Mouse (Mus musculus): ENCODE measurements around the gene Ski. TPM values are rescaled to one million over a fixed set of nuclear protein-coding genes. Genes with fewer than 3 reads are reported as not detected.
A peak's percentile ranks its signal among the peaks of the same experiment; 100 is the strongest.

Gene Ski
- polyA plus RNA-seq, 1 experiment from 2014 or later: 12.3 TPM

GRCm38 (mm10) chr4:155139281-155140045 lies 82.9 kb downstream of the Ski start:
- Histone ChIP-seq H3K4me1 (peaks cover 38% of the 10 kb centered on the region), H3K36me3 (no peaks in the 10 kb centered on the region), H3K27ac (no peak overlapping the region), H3K27me3 (replicated peaks) (no peaks in the 10 kb centered on the region), H3K9ac (no peak overlapping the region), H3K4me2 (replicated peaks) (no peak overlapping the region), H3K9me3 (no peaks in the 10 kb centered on the region), H3K4me3 (no peak overlapping the region)
- 82% methylated on average over 12 of the region's 12 CpGs for WGBS
- ATAC-seq (ENCODE audit: low FRiP score, low read depth): no peak

DNA sequence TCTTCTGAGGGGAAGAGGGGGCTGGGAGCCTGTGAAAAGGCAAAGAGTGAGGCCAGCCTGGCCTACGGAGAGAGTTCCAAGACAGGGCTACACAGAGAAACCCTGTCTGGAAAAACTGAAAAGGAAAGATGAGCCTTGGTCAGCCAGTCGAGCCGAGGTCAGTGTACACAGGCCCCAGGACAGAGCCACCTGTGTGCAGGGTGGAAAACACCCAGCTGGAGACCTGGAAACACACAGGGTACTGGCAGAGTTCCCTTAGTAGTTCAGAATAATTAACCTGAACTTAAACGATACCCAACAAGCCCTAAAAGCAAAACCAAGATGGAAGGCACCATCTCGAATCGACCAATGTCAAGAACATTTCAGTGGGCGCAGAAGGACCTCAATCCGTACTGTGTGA lies 83.9 kb downstream of the Ski start:
- Histone ChIP-seq H3K4me2 (replicated peaks) (no peak overlapping the region), H3K27me3 (replicated peaks) (no peaks in the 10 kb centered on the region), H3K9me3 (no peaks in the 10 kb centered on the region), H3K27ac (no peak overlapping the region), H3K4me3 (no peak overlapping the region), H3K9ac (no peak overlapping the region), H3K4me1 (peaks cover 36% of the 10 kb centered on the region), H3K36me3 (no peaks in the 10 kb centered on the region)
- no peak for ATAC-seq (ENCODE audit: low FRiP score, low read depth)
- WGBS: 87% methylated on average over 8 of the region's 8 CpGs

DNA sequence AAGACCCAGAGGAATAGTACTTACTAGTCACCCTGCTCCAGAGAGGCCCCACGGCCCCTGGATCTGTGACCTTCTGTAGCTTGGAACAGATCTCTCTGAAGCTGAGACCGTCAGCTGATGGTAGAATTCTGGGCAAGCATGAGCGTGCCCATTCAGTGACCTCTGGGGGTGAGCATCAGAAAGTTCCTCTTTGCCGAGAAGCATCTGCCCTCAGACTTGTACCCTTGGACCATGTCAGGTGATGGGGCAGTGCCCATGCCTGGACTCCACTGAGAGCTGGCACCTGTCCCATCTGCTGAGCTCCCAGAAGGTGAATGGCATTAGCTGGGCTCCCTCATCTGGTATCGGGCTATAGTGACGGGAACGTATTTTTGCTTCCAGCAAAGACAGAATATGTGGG lies 84.5 kb downstream of the Ski start:
- Histone ChIP-seq H3K4me2 (replicated peaks) (no peak overlapping the region), H3K27me3 (replicated peaks) (no peaks in the 10 kb centered on the region), H3K36me3 (no peaks in the 10 kb centered on the region), H3K4me1 (peaks cover 39% of the 10 kb centered on the region), H3K4me3 (no peak overlapping the region), H3K9ac (no peak overlapping the region), H3K27ac (no peak overlapping the region), H3K9me3 (no peaks in the 10 kb centered on the region)
- 89% methylated on average over 7 of the region's 7 CpGs for WGBS
- no peak for ATAC-seq (ENCODE audit: low FRiP score, low read depth)

DNA sequence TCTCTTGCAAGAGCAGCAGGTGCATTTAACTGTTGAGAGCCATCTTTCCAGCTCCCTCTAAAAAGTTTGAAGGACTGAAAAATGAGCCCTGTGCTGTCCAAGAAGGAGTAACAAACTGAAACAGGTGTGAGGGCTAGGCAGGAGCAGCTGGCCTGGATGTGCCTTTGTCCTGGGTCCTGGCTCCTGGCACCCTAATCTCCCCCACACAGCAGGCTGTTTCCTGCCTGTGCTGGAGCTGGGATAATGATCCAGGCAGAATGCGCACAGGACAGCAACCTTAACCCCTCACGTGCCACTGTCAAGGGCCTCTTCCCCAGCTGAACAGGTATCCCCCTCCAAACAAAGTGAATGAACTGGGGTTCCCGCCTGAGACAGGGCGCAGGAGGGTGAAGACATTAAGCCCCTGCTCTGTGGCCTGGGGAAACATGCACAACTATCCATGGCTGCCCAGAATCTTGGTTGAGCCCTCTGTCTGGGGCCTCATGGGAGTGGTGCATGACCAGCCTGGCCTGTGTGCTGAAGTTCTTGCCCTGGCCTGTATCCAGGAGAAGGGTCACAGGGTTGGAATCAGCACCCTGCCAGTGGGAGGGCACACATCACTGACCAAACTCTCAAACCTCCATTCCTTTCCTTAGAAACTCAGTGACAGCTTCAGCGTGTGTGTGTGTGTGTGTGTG lies 86.3 kb downstream of the Ski start:
- peaks cover 39% of the 10 kb centered on the region for H3K4me1 ChIP-seq
- H3K4me2 ChIP-seq (replicated peaks): no peak overlapping the region
- no peak overlapping the region for H3K9ac ChIP-seq
- H3K36me3 ChIP-seq: no peaks in the 10 kb centered on the region
- H3K4me3 ChIP-seq: no peak overlapping the region
- H3K9me3 ChIP-seq: no peaks in the 10 kb centered on the region
- H3K27ac ChIP-seq: no peak overlapping the region
- 61% methylated on average over 5 of the region's 5 CpGs for WGBS
- ATAC-seq (ENCODE audit: low FRiP score, low read depth): no peak
- no peaks in the 10 kb centered on the region for H3K27me3 ChIP-seq (replicated peaks)

- WGBS: 84% methylated on average over 7 of the region's 7 CpGs
- H3K9me3 ChIP-seq: no peaks in the 10 kb centered on the region
- H3K9ac ChIP-seq: no peak overlapping the region
- no peak overlapping the region for H3K4me3 ChIP-seq
- H3K4me2 ChIP-seq (replicated peaks): no peak overlapping the region
- H3K36me3 ChIP-seq: no peaks in the 10 kb centered on the region
- peaks cover 30% of the 10 kb centered on the region for H3K4me1 ChIP-seq
- ATAC-seq (ENCODE audit: low FRiP score, low read depth): 0 out of 2 replicates have a peak, but pooled peaks have one; percentile 33
- 0 out of 2 replicates have a peak overlapping the region, but pooled peaks have one; percentile 32 for H3K27ac ChIP-seq
- H3K27me3 ChIP-seq (replicated peaks): no peaks in the 10 kb centered on the region
Measured at GRCm38 (mm10) chr4:155134686-155135172, 87.7 kb downstream of the Ski start.

GRCm38 (mm10) chr4:155133658-155134417 lies 88.6 kb downstream of the Ski start:
- Histone ChIP-seq H3K27me3 (replicated peaks) (no peaks in the 10 kb centered on the region), H3K36me3 (no peaks in the 10 kb centered on the region), H3K9me3 (no peaks in the 10 kb centered on the region), H3K4me2 (replicated peaks) (0 out of 2 replicates have a peak overlapping the region, but pooled peaks have one; percentile 5), H3K4me3 (no peak overlapping the region), H3K27ac (no peak overlapping the region), H3K9ac (no peak overlapping the region), H3K4me1 (peaks cover 30% of the 10 kb centered on the region)
- 55% methylated on average over 20 of the region's 20 CpGs for WGBS
- ATAC-seq (ENCODE audit: low FRiP score, low read depth): no peak

DNA sequence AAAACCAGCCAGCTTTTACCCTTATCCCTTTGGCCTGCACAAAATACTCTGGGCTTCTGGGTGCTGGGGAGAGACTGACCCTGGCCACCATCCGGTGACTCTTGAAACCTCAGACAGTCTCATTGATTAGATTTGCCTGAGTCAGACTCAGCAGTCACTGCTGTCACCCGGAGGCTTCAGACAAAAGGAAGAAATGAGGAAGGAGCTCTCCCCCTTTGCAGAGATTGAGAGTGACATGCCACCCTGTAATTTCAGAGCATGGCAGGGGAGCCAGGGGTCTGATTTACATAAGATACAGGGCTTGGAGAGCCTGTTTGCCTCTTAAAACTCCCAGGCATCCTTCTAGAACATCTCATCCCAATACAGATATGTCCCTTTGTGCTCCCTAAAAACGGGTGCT lies 89.2 kb downstream of the Ski start:
- ATAC-seq (ENCODE audit: low FRiP score, low read depth): no peak
- no peak overlapping the region for H3K4me3 ChIP-seq
- 50% methylated on average over 3 of the region's 3 CpGs for WGBS
- peaks cover 30% of the 10 kb centered on the region for H3K4me1 ChIP-seq
- no peak overlapping the region for H3K4me2 ChIP-seq (replicated peaks)
- no peak overlapping the region for H3K27ac ChIP-seq
- H3K36me3 ChIP-seq: no peaks in the 10 kb centered on the region
- no peaks in the 10 kb centered on the region for H3K27me3 ChIP-seq (replicated peaks)
- no peaks in the 10 kb centered on the region for H3K9me3 ChIP-seq
- no peak overlapping the region for H3K9ac ChIP-seq

DNA sequence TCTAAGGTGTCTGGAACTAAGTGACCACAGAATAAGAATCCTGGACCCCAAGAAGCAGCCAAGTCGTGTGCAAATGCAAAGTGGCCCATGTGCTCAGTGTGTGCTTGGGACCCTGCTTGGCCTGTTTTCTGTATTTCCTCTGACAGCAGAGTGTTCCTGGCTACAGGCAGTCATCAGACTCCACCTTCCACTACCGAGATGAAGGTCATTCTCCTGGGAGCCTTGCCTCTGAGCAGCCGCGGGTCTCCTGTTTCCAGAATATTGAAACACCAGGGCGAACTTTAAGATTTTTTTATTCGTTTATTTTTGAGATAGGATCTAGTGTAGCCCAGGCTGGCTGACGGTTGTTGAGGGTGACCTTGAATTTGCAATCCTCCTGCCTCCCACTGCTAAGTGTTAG lies 91.8 kb downstream of the Ski start:
- WGBS: 84% methylated on average over 7 of the region's 7 CpGs
- Histone ChIP-seq H3K9me3 (no peaks in the 10 kb centered on the region), H3K36me3 (no peaks in the 10 kb centered on the region), H3K27ac (no peak overlapping the region), H3K4me3 (no peak overlapping the region), H3K4me1 (peaks cover 31% of the 10 kb centered on the region), H3K4me2 (replicated peaks) (no peak overlapping the region), H3K27me3 (replicated peaks) (no peaks in the 10 kb centered on the region), H3K9ac (no peak overlapping the region)
- no peak for ATAC-seq (ENCODE audit: low FRiP score, low read depth)

GRCm38 (mm10) chr4:155129996-155130395 lies 92.4 kb downstream of the Ski start:
- WGBS: 84% methylated on average over 14 of the region's 14 CpGs
- no peak for ATAC-seq (ENCODE audit: low FRiP score, low read depth)
- no peak overlapping the region for H3K9ac ChIP-seq

GRCm38 (mm10) chr4:155129132-155129917 lies 93.1 kb downstream of the Ski start:
- Histone ChIP-seq H3K36me3 (no peaks in the 10 kb centered on the region), H3K4me2 (replicated peaks) (no peak overlapping the region), H3K9ac (no peak overlapping the region), H3K4me3 (no peak overlapping the region), H3K27ac (no peak overlapping the region), H3K4me1 (peaks cover 23% of the 10 kb centered on the region), H3K27me3 (replicated peaks) (no peaks in the 10 kb centered on the region), H3K9me3 (no peaks in the 10 kb centered on the region)
- ATAC-seq (ENCODE audit: low FRiP score, low read depth): no peak
- WGBS: 92% methylated on average over 10 of the region's 10 CpGs

More at GRCm38 (mm10) chr4:155129996-155130395, 92.4 kb downstream of the Ski start:
- Histone ChIP-seq H3K4me1 (peaks cover 25% of the 10 kb centered on the region), H3K9me3 (no peaks in the 10 kb centered on the region), H3K4me2 (replicated peaks) (no peak overlapping the region), H3K4me3 (no peak overlapping the region), H3K27ac (no peak overlapping the region), H3K27me3 (replicated peaks) (no peaks in the 10 kb centered on the region), H3K36me3 (no peaks in the 10 kb centered on the region)

DNA sequence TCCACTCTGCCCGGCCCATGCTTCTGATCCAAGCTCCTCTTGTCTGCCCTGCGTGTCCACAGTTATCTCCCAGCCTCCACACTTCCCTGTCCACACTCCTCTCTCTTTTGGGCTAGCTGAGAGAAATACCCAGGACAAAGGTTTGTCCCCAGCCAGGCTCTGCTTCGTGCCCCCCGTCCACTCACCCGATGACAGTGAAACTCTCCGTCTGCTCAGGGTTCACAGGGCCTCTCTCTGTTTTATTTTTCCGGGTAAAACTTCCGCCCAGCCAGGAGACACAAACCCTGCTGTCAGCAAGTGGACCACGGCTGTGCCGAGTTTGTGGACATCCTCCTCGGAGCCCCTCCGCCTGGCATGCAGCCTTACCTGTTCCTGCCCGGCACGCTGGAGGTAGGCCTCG lies 94.0 kb downstream of the Ski start:
- Histone ChIP-seq H3K4me2 (replicated peaks) (no peak overlapping the region), H3K9me3 (no peaks in the 10 kb centered on the region), H3K4me3 (no peak overlapping the region), H3K9ac (no peak overlapping the region), H3K4me1 (peaks cover 18% of the 10 kb centered on the region), H3K27me3 (replicated peaks) (no peaks in the 10 kb centered on the region), H3K36me3 (no peaks in the 10 kb centered on the region), H3K27ac (no peak overlapping the region)
- ATAC-seq (ENCODE audit: low FRiP score, low read depth): no peak
- WGBS: 92% methylated on average over 15 of the region's 15 CpGs

Data from neural tube, embryonic 12.5 days (tissue).